Mouse (Mus musculus): ENCODE results near the gene Tnnt1.
A peak's percentile ranks its signal among the peaks of the same experiment; 100 is the strongest.
"Not testable (repeated sequence)": the region's sequence is repeated elsewhere in the genome, so short reads cannot be mapped to it uniquely, and the experiment has no call there.

Tnnt1 gene

DNA sequence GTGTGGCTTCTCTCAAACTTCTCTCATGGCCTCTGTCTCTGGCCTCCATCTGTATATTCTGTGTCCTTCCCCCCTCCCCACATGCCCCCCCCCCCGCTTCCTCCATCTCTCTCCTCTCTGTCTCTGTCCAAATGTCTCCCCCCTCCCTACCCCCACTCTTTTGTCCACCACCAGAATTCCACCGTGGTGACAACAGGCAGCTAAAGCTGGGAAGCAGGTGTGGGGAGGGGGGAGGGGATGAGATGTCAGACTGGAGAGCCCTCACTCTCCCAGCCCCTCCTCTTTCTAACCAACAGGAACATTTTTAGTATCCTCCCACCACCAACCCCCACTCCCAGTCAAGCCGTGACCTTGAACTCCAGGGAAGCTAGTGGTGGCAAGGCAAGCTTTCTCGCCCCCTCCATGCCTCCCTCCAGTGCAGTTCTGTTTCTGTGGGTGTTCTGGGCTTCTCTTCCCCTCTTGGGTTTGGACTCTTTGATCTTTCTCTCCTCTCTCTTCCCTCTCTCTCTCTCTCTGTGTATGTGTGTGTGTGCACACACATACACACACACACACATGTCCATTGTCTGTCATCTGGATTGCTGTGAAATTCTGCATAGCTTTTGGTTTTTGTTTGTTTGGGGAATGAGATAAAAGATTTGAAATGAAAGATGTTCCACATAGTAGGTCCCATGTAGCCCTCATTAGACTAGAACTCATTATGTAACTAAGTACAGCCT is at the start of gene Tnnt1:
Gene Tnnt1, minus strand, starts transcription at position 51 of the 719 bp plus-strand sequence.
- DNase-seq (ENCODE audit: low read depth), result no peak

- DNase-seq (ENCODE audit: low read depth), result no peak
Observed at GRCm38 (mm10) chr7:4562660-4563059, 46.5 kb upstream of the Tnnt1 start.

DNA sequence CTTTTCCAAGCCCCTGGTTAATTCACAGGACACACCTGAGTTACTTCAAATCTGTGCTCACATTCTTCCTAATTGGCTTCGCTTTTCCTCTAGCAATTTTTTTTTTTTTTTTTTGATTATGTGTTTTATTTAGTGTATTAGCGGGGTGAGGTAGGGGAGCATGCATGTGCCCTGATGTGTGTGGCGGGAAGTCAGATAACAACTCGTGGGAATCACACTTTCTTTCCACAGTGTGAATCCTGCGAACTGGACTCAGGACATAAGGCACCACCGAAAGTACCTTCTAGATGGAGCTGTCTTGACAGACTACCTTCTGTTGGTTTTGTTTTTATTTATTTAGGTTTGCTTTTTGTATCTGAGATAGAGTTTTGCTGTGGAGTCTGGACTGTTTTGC is 41.0 kb upstream of the Tnnt1 start:
- no peak for DNase-seq (ENCODE audit: low read depth)

- peak; percentile 94 for DNase-seq (ENCODE audit: low read depth)
Observed at GRCm38 (mm10) chr7:4556256-4557166, 40.3 kb upstream of the Tnnt1 start.

GRCm38 (mm10) chr7:4547221-4547641 is 31.0 kb upstream of the Tnnt1 start, which contains the start of gene Syt5:
Gene Syt5 (minus strand): TSS chr7:4547541.
- DNase-seq (ENCODE audit: low read depth), result no peak

DNA sequence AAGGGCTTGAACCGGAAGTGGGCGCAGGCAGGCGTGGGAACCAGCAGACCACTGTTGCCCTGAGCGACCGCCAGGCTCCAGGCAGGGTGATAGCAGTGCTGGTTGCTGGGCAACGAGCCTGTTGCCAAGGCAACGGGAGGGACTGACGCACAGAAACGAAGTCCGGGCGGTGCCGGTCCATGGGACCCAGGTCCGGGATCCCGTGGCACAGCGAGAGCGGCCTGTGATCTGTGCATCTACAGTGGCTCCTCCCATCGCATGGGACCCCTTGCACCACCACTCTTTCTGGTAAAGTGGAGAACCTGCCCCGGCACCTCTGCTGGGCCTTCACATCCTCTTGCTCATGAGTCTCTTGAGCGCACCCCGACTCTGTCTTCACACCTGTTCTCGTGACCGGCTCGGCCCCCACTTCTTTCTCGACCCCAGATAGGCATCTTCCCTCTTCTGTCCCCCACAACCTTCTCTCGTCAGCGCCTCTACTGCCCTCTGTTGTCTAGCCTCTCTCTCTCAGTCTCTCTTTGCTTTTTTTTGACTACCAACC is 30.5 kb upstream of the Tnnt1 start:
- DNase-seq (ENCODE audit: low read depth), result no peak

- no peak for DNase-seq (ENCODE audit: low read depth)
Observed at GRCm38 (mm10) chr7:4546050-4546449, 29.9 kb upstream of the Tnnt1 start.

- DNase-seq (ENCODE audit: low read depth), result no peak
Observed at GRCm38 (mm10) chr7:4542013-4542412, 25.8 kb upstream of the Tnnt1 start.

GRCm38 (mm10) chr7:4541344-4541743 is 25.2 kb upstream of the Tnnt1 start:
- no peak for DNase-seq (ENCODE audit: low read depth)

GRCm38 (mm10) chr7:4539019-4539418 is 22.8 kb upstream of the Tnnt1 start:
- DNase-seq (ENCODE audit: low read depth), result no peak

GRCm38 (mm10) chr7:4537181-4537580 is 21.0 kb upstream of the Tnnt1 start:
- DNase-seq (ENCODE audit: low read depth), result no peak

DNA sequence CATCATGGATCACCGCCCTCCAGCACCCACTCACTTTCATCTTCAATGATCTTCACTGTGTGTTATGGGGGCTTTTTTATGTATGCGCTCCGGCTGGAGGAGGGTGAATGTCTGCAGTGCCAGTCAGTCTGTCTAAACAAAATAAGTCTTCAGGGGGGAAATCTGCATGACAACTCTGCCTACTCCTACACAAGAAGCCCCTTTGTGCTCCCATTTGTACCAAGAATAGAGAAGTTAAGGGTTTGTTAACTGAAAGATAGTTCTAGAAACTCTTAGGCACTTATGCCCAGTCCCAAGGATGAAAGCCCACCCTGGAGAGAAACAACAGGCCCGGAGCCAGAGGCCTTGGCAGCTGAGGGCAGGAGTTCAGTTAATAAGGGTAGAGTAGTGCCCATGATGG is 20.2 kb upstream of the Tnnt1 start:
- DNase-seq (ENCODE audit: low read depth), result no peak

GRCm38 (mm10) chr7:4532005-4532729 is 16.0 kb upstream of the Tnnt1 start, which contains the start of gene Dnaaf3:
Gene Dnaaf3 (minus strand): TSS chr7:4532453.
- DNase-seq (ENCODE audit: low read depth), result peak; percentile 58

GRCm38 (mm10) chr7:4530166-4530565 is 14.0 kb upstream of the Tnnt1 start:
- DNase-seq (ENCODE audit: low read depth), result not testable (repeated sequence)

DNA sequence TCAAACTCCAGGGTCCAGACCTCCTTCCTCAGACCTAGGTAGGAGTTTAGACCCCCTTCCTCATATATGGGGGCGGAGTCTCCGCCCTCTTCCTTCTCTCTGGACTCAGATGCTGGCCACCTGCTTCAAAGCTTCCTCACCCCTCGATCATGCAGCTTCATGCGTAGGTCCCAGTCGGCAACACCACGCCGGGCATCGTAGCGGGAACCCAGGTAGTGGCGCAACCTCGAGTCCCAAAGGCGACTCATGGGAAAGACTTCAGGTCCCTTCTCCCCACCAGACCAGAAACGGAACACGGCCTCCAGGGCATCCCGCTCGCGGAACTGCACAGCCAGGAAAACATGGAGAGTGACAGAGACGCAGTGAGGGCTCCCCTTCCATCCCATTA is 11.1 kb upstream of the Tnnt1 start:
- DNase-seq (ENCODE audit: low read depth), result no peak

- DNase-seq (ENCODE audit: low read depth), result peak; percentile 79
Observed at GRCm38 (mm10) chr7:4526341-4527301, 10.4 kb upstream of the Tnnt1 start.

DNA sequence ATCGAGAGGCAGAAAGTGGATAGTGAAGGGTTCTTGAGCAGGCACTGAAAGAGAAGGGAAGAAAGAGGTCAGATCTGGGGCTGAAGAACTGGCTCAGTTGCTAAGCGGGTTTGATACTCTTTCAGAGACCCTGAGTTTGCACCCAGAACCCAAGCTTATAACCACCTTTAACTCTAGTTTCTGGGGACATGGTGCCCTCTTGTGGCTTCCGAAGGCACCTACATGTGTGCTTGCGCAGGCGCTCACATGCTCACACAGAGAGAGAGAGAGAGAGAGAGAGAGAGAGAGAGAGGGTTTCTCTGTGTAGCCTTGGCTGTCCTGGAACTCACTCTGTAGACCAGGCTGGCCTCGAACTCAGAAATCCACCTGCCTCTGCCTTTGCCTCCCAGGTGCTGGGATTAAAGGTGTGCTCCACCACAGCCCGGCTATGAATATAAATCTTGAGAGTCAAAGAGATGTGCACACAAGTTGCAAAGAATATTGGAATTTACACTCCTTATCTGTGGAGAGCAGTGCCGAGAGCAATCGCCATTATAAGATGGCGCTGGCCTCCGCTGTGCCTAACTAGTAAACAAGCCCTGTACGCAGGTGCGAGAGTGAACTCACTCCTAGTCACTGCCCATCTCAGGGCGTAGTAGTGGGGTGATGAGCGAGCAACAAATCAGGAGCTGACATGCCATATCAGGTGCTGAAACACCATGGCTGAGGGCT is 8.2 kb upstream of the Tnnt1 start, which contains the start of gene Tnni3:
Gene Tnni3, minus strand, starts transcription at position 18 of the 711 bp plus-strand sequence.
- peak; percentile 73 for DNase-seq (ENCODE audit: low read depth)

DNA sequence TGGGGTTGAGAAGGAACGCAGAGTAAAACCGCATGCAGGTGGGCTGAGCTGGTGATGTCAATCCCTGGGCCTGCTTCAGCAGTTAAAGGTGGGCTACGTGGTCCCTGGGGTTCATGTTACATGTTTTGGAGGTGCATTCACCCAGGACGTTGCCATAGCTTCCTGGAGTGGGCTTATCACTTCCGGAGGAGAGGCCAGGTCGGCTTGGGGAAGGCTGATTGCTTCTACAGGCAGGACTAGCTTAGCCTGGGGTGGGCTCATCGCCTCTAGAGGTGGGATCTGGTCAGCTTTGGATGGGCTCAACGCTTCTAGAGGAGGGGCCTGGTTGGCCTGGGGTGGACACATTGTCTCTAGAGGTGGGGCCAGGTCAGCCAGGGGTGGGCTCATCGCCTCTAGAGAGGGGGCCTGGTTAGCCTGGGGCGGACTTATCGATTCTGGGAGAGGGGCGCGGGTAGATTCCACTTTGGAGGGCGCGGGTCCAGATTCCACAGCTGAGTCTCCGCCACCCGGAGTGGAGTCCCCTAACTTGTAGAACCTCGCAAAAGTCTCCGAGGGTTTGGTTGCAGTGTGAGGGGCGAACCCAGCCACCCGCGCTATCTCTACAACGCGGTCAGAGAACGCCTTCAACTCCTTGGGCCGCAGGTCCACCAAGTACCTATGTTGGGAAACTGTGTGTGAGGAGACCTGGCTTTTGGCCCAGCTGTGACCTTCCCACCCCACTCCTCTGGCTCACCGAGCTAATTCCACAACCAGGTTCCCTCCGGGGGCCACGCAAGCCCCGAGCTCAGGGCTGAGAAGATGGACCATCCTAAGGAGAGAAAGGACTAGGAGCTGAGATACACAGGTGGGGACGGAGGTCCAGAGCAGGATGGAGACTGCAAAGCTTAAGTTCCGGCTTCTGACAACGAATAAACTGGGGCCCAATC is 7.3 kb upstream of the Tnnt1 start:
- DNase-seq (ENCODE audit: low read depth), result no peak

DNA sequence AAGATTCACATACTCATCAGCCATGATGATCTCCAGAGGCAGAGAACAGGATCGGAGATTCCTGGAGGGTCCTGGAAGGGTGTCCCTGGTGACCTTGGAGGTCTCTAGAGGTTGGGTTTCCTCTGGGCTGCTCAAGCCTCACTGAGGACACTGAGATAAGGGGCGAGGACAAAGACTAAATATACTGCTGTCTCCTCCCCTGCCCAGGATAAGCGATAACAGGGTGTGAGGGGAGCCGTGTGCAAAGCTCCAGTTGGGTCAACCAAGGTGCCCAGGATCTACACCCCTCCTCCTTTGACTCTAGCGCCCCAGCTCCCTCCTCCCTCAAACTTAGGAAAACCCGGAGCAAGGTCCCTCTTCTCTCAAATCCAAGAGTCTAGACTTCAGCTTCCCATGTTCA is 6.1 kb upstream of the Tnnt1 start:
- no peak for DNase-seq (ENCODE audit: low read depth)
